Mouse (Mus musculus) heart, adult 2 months (tissue): ENCODE results near the gene Tspan4.

Experiments used
- CTCF ChIP-seq: fragments of 200-600 bp; IDR thresholded peaks from 2 replicates; pipeline ENCODE4 v1.8.1; 2022; ENCODE audit warnings: antibody characterized with exemption, mild to moderate bottlenecking, moderate library complexity
- EP300 ChIP-seq: fragments of 200-500 bp; IDR thresholded peaks from 2 replicates; pipeline ENCODE4 v1.6.1; 2011; ENCODE audit warnings: low read depth, low read length, control low read depth; ENCODE audit not compliant: insufficient read depth
- POLR2A ChIP-seq: fragments of 200-500 bp; IDR thresholded peaks from 2 replicates; pipeline ENCODE4 v1.6.1; 2011; ENCODE audit warnings: mild to moderate bottlenecking, low read depth, low read length, control low read depth; ENCODE audit not compliant: insufficient read depth

GRCm38 (mm10) chr7:141519795-141520194, 44.8 kb downstream of the Tspan4 start:
- TF ChIP-seq POLR2A (no peak), CTCF (no peak), EP300 (no peak)
